Mouse (Mus musculus) midbrain, postnatal 0 days (tissue): ENCODE results near the gene Large1. TPM values are rescaled to one million over a fixed set of nuclear protein-coding genes. Genes with fewer than 3 reads are reported as not detected.

Experiments
- ATAC-seq: fragments of 200-750 bp; cut with Nextera tagmentation; 2 replicates; pipeline ENCODE4 v1.8.0; 2017; ENCODE audit warnings: moderate number of reproducible peaks, mild to moderate bottlenecking, moderate TSS enrichment, moderate library complexity; ENCODE audit not compliant: low FRiP score
- DNase-seq: peaks from one replicate; pipeline ENCODE4 v3.0.0-alpha.2; 2015; ENCODE audit warnings: low spot score
- H3K27ac ChIP-seq: fragments of 300-500 bp; sonication (generic); 2 replicates; pipeline ENCODE4 v1.5.1; 2014; ENCODE audit warnings: low read depth, mild to moderate bottlenecking, low read length, mixed read lengths
- H3K27me3 ChIP-seq: fragments of 300-500 bp; sonication (generic); 2 replicates; pipeline ENCODE4 v1.6.1; 2014; ENCODE audit warnings: low read length, control low read depth, mixed read lengths; ENCODE audit not compliant: insufficient read depth
- H3K36me3 ChIP-seq: fragments of 300-500 bp; sonication (generic); 2 replicates; pipeline ENCODE4 v1.6.1; 2014; ENCODE audit warnings: low read length, control low read depth, mixed read lengths; ENCODE audit not compliant: insufficient read depth
- H3K4me1 ChIP-seq: fragments of 300-500 bp; sonication (generic); 2 replicates; pipeline ENCODE4 v1.6.1; 2014; ENCODE audit warnings: mild to moderate bottlenecking, control low read depth, antibody characterized with exemption, low read length, mixed read lengths; ENCODE audit not compliant: insufficient read depth
- H3K4me2 ChIP-seq: fragments of 300-500 bp; sonication (generic); 2 replicates; pipeline ENCODE4 v1.6.1; 2014; ENCODE audit warnings: low read depth, mild to moderate bottlenecking, low read length, mixed read lengths; ENCODE audit not compliant: poor library complexity, severe bottlenecking
- H3K4me3 ChIP-seq: fragments of 300-500 bp; sonication (generic); 2 replicates; pipeline ENCODE4 v1.5.1; 2014; ENCODE audit warnings: low read depth, mild to moderate bottlenecking, low read length, moderate library complexity
- H3K9ac ChIP-seq: fragments of 300-500 bp; sonication (generic); replicated peaks from 2 replicates; pipeline ENCODE4 v1.6.1; 2014; ENCODE audit warnings: mild to moderate bottlenecking, low read length, moderate library complexity, mixed read lengths; ENCODE audit not compliant: poor library complexity, severe bottlenecking
- H3K9me3 ChIP-seq: fragments of 300-500 bp; sonication (generic); 2 replicates; pipeline ENCODE4 v1.6.1; 2016; ENCODE audit warnings: low read length, control low read depth
- CTCF ChIP-seq: IDR thresholded peaks from 2 replicates; pipeline ENCODE4 v1.5.1; 2016; ENCODE audit warnings: antibody characterized with exemption, mild to moderate bottlenecking
- WGBS: fragments of 180-500 bp; shearing (Covaris S2); extraction: QIAGEN DNeasy Blood & Tissue Kit; methylation state at CpG from one replicate; pipeline ENCODE4 v1.1.7; 2014; 5-methylcytosine and 5-hydroxymethylcytosine counted together
- polyA plus RNA-seq: library from polyadenylated mRNA; unstranded; fragments of >200 nt; fragmentation: Nextera tagmentation; extraction: Ambion mirVana; gene quantifications from 2 replicates; pipeline ENCODE4 v1.2.1, GENCODE M21; 2015
- total RNA-seq: library from RNA; depleted of rRNA; stranded (reverse); fragments of >200 nt; gene quantifications from 2 replicates; pipeline ENCODE4 v1.2.3, GENCODE M21; 2014

Gene Large1
- total and polyA plus RNA-seq, 2 experiments from 2014 or later = 15.2 to 102 TPM

- H3K27ac ChIP-seq = no peak overlapping the region
- WGBS = 87% methylated on average over 2 of the region's 2 CpGs
- no peaks in the 10 kb centered on the region for H3K36me3 ChIP-seq
- no peaks in the 10 kb centered on the region for H3K9me3 ChIP-seq
- ATAC-seq (peak; percentile 38; the same call in 1 of the 2 replicates), DNase-seq (peak; percentile 3)
- TF ChIP-seq CTCF = no peak
- H3K4me1 ChIP-seq = no peaks in the 10 kb centered on the region
- no peak overlapping the region for H3K4me2 ChIP-seq
- no peak overlapping the region for H3K4me3 ChIP-seq
- H3K27me3 ChIP-seq = no peaks in the 10 kb centered on the region
- no peak overlapping the region for H3K9ac ChIP-seq
These were observed 337.0 kb downstream of the Large1 start for GRCm38 (mm10) chr8:73016303-73016702.

- no peak overlapping the region for H3K27ac ChIP-seq
- no peak overlapping the region for H3K4me2 ChIP-seq
- TF ChIP-seq CTCF = peak; percentile 68
- H3K9me3 ChIP-seq = no peaks in the 10 kb centered on the region
- 55% methylated on average over 2 of the region's 2 CpGs for WGBS
- peak; percentile 58 for ATAC-seq
- H3K4me1 ChIP-seq = no peaks in the 10 kb centered on the region
- DNase-seq = peak; percentile 38
- H3K9ac ChIP-seq = no peak overlapping the region
- H3K4me3 ChIP-seq = no peak overlapping the region
- no peaks in the 10 kb centered on the region for H3K36me3 ChIP-seq
- no peaks in the 10 kb centered on the region for H3K27me3 ChIP-seq
These were observed 345.9 kb downstream of the Large1 start for GRCm38 (mm10) chr8:73007489-73007888.

GRCm38 (mm10) chr8:73003858-73004257, 349.5 kb downstream of the Large1 start:
- TF ChIP-seq CTCF = peak; percentile 73
- Histone ChIP-seq H3K9me3 (no peaks in the 10 kb centered on the region), H3K27ac (no peak overlapping the region), H3K27me3 (no peaks in the 10 kb centered on the region), H3K4me2 (no peak overlapping the region), H3K4me1 (no peaks in the 10 kb centered on the region), H3K4me3 (no peak overlapping the region), H3K36me3 (no peaks in the 10 kb centered on the region), H3K9ac (no peak overlapping the region)
- ATAC-seq (0 out of 2 replicates have a peak, but pooled peaks have one; percentile 41), DNase-seq (peak; percentile 66)
- 55% methylated on average over 2 of the region's 2 CpGs for WGBS

GRCm38 (mm10) chr8:72993831-72994230, 359.5 kb downstream of the Large1 start:
- Histone ChIP-seq H3K4me3 (no peak overlapping the region), H3K4me1 (no peaks in the 10 kb centered on the region), H3K9ac (no peak overlapping the region), H3K27ac (no peak overlapping the region), H3K36me3 (no peaks in the 10 kb centered on the region), H3K4me2 (no peak overlapping the region), H3K9me3 (no peaks in the 10 kb centered on the region), H3K27me3 (no peaks in the 10 kb centered on the region)
- no peak for ATAC-seq
- no peak for TF ChIP-seq CTCF
- WGBS = 93% methylated on average over 1 of the region's 1 CpGs
- DNase-seq = no peak

GRCm38 (mm10) chr8:72990425-72990824, 362.9 kb downstream of the Large1 start:
- H3K9ac ChIP-seq = no peak overlapping the region
- ATAC-seq (no peak), DNase-seq (no peak)
- TF ChIP-seq CTCF = no peak
- no peaks in the 10 kb centered on the region for H3K9me3 ChIP-seq
- no peaks in the 10 kb centered on the region for H3K4me1 ChIP-seq
- H3K27me3 ChIP-seq = no peaks in the 10 kb centered on the region
- no peak overlapping the region for H3K4me3 ChIP-seq
- no peaks in the 10 kb centered on the region for H3K36me3 ChIP-seq
- 70% methylated on average over 2 of the region's 2 CpGs for WGBS
- H3K4me2 ChIP-seq = no peak overlapping the region
- H3K27ac ChIP-seq = no peak overlapping the region

- WGBS = 85% methylated on average over 1 of the region's 1 CpGs
- no peaks in the 10 kb centered on the region for H3K36me3 ChIP-seq
- no peak for DNase-seq
These were observed 370.5 kb downstream of the Large1 start for GRCm38 (mm10) chr8:72982832-72983231.

More at GRCm38 (mm10) chr8:72982832-72983231, 370.5 kb downstream of the Large1 start:
- H3K4me2 ChIP-seq = no peak overlapping the region
- H3K9ac ChIP-seq = no peak overlapping the region
- H3K27me3 ChIP-seq = no peaks in the 10 kb centered on the region
- TF ChIP-seq CTCF = no peak
- no peak overlapping the region for H3K27ac ChIP-seq
- no peaks in the 10 kb centered on the region for H3K9me3 ChIP-seq
- H3K4me1 ChIP-seq = no peaks in the 10 kb centered on the region
- no peak for ATAC-seq
- no peak overlapping the region for H3K4me3 ChIP-seq
